Mouse (Mus musculus): ENCODE measurements at regions not wholly inside any gene's neighbourhood (a gene's known extent, or its start where the extent isn't known, plus 50 kb on each side); places are given as distances from the start of the nearest gene placed in this dataset.
"Not testable (repeated sequence)": the region's sequence is repeated elsewhere in the genome, so short reads cannot be mapped to it uniquely, and the experiment has no call there.

- no peak for DNase-seq
Measured at GRCm38 (mm10) chr11:92228855-92229254, 651.5 kb upstream of the Kif2b start.

GRCm38 (mm10) chr11:92208980-92209548 lies 631.7 kb upstream of the Kif2b start:
- DNase-seq, result no peak

- not testable (repeated sequence) for DNase-seq
Measured at GRCm38 (mm10) chr11:92178393-92178792, 601.0 kb upstream of the Kif2b start.

- DNase-seq, result no peak
Measured at GRCm38 (mm10) chr11:92153124-92153523, 575.8 kb upstream of the Kif2b start.

GRCm38 (mm10) chr11:92135677-92136076 lies 558.3 kb upstream of the Kif2b start:
- peak; percentile 4 for DNase-seq

- DNase-seq, result no peak
Measured at GRCm38 (mm10) chr11:92134891-92135590, 557.7 kb upstream of the Kif2b start.

GRCm38 (mm10) chr11:92084766-92085165 lies 507.4 kb upstream of the Kif2b start:
- no peak for DNase-seq

- DNase-seq, result peak; percentile 0
Measured at GRCm38 (mm10) chr11:92041695-92042094, 464.3 kb upstream of the Kif2b start.

GRCm38 (mm10) chr11:92040161-92040560 lies 462.8 kb upstream of the Kif2b start:
- no peak for DNase-seq

GRCm38 (mm10) chr11:92018419-92018818 lies 441.1 kb upstream of the Kif2b start:
- DNase-seq, result no peak

- DNase-seq, result no peak
Measured at GRCm38 (mm10) chr11:92011284-92011683, 433.9 kb upstream of the Kif2b start.

- DNase-seq, result no peak
Measured at GRCm38 (mm10) chr11:91995524-91995923, 418.2 kb upstream of the Kif2b start.

- DNase-seq, result no peak
Measured at GRCm38 (mm10) chr11:91969531-91969930, 392.2 kb upstream of the Kif2b start.

GRCm38 (mm10) chr11:91944336-91944735 lies 367.0 kb upstream of the Kif2b start:
- no peak for DNase-seq
